Mouse (Mus musculus): ENCODE measurements at regions not wholly inside any gene's neighbourhood (a gene's known extent, or its start where the extent isn't known, plus 50 kb on each side); places are given as distances from the start of the nearest gene placed in this dataset.
"Not testable (repeated sequence)": the region's sequence is repeated elsewhere in the genome, so short reads cannot be mapped to it uniquely, and the experiment has no call there.

DNA sequence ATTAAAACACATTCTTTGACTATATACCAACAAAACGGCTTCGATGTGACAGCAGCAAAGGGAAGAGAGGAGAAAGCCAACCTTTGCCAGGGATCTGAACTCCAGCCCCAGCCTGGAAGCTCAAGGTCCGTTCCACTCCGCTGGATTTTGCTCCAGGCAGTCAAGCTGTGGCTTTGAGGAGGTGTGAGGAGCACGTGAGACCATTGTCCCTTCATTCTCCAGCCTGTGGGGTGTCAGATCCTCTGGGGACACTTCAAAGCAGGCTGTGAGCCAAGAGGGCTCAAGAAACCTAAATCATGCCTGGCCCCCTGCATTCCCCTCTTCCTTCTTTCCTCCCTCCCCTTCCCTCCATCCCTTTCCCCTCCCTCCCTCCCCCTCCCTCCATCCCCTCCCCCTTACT lies 154.9 kb upstream of the Rpl38 start:
- no peak overlapping the region for H3K9ac ChIP-seq
- no peak overlapping the region for H3K27ac ChIP-seq
- no peak overlapping the region for H3K4me2 ChIP-seq
- H3K4me1 ChIP-seq (replicated peaks): peaks cover 27% of the 10 kb centered on the region
- no peaks in the 10 kb centered on the region for H3K36me3 ChIP-seq
- no peak overlapping the region for H3K4me3 ChIP-seq
- WGBS: 25% methylated on average over 5 of the region's 5 CpGs
- ATAC-seq (ENCODE audit: low FRiP score): no peak
- peaks cover 6% of the 10 kb centered on the region; the same call in 1 of the 2 replicates for H3K27me3 ChIP-seq
- H3K9me3 ChIP-seq: no peaks in the 10 kb centered on the region

GRCm38 (mm10) chr11:114511994-114512393 lies 156.3 kb upstream of the Rpl38 start:
- Histone ChIP-seq H3K27me3 (peaks cover 6% of the 10 kb centered on the region; the same call in 1 of the 2 replicates), H3K36me3 (no peaks in the 10 kb centered on the region), H3K9ac (no peak overlapping the region), H3K27ac (no peak overlapping the region), H3K9me3 (no peaks in the 10 kb centered on the region), H3K4me3 (no peak overlapping the region), H3K4me2 (no peak overlapping the region), H3K4me1 (replicated peaks) (peaks cover 27% of the 10 kb centered on the region)
- ATAC-seq (ENCODE audit: low FRiP score): no peak
- WGBS: 33% methylated on average over 5 of the region's 5 CpGs

DNA sequence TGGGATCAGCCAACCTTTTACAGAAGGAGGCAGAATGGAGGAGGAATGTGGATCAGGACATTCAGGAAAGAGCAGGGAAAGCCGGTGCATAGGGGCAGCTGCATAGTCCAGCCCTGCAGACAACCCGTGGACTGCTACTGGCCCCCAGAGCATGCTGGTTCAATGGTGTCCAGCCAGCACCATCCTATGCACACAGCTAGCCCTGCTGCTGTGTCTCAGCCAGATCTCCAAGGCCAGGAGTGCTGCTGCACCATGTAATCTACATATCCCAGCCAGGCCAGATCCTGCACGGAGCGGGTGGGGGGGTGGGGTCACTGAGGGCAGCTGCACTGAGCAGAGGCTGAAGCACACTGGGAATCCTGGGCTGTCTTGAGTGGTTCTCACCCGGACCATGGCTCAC lies 165.8 kb upstream of the Rpl38 start:
- peaks cover 19% of the 10 kb centered on the region for H3K4me1 ChIP-seq (replicated peaks)
- H3K4me2 ChIP-seq: no peak overlapping the region
- 0 out of 2 replicates have a peak, but pooled peaks cover 2% of the 10 kb centered on the region for H3K27me3 ChIP-seq
- H3K36me3 ChIP-seq: no peaks in the 10 kb centered on the region
- H3K27ac ChIP-seq: no peak overlapping the region
- ATAC-seq (ENCODE audit: low FRiP score): 0 out of 2 replicates have a peak, but pooled peaks have one; percentile 39
- 16% methylated on average over 5 of the region's 5 CpGs for WGBS
- H3K9ac ChIP-seq: no peak overlapping the region
- H3K9me3 ChIP-seq: no peaks in the 10 kb centered on the region
- no peak overlapping the region for H3K4me3 ChIP-seq

DNA sequence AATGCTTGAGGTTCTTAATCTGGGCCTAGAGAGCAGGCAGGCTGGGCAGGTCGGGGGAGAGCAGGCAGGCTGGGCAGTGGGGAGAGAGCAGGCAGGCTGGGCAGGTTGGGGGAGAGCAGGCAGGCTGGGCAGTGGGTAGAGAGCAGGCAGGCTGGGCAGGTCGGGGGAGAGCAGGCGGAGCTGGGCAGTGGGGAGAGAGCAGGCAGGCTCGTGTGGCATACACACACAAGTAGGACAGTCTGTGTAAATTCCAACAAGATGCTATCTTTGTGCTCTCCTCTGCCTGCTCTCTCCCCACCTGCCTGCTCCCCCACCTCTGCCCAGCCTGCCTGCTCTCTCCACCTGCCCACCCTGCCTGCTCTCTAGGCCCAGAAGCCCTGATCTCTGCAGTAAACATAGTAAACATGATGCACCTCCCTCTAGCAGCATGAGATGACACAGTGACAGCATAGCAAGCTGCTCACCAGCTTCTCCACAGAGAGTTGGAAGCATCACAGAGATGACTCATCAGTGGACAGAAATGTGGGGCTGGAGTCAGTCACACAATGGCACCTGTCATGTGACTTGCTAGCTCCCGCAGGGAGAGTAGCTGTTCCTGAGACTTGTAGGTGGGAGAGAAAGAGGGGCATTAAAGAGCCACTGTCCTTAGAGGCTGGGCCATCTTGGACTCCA lies 166.3 kb upstream of the Rpl38 start:
- 45% methylated on average over 5 of the region's 5 CpGs for WGBS
- Histone ChIP-seq H3K36me3 (no peaks in the 10 kb centered on the region), H3K4me1 (replicated peaks) (peaks cover 19% of the 10 kb centered on the region), H3K27ac (no peak overlapping the region), H3K9me3 (no peaks in the 10 kb centered on the region), H3K4me2 (no peak overlapping the region), H3K4me3 (no peak overlapping the region), H3K27me3 (0 out of 2 replicates have a peak, but pooled peaks cover 2% of the 10 kb centered on the region), H3K9ac (no peak overlapping the region)
- no peak for ATAC-seq (ENCODE audit: low FRiP score)

DNA sequence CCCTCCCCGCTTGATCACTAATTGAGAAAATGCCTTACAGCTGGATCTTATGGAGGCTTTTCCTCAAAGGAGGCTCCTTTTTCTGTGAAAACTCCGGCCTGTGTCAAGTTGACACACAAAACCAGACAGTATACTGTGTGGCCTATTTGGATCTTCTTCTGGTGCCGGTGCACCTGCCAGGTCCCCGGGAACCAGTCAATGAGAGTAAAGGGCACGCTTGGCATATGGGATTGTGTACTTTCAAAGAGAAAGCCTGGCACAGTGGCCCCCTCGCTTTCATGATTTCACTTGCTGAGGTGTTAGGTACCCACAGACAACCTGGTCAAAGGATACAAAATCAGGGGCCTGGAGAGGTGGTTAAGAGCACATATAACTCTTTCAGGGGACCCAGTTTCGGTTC lies 167.9 kb upstream of the Rpl38 start:
- Histone ChIP-seq H3K9ac (no peak overlapping the region), H3K9me3 (no peaks in the 10 kb centered on the region), H3K27me3 (0 out of 2 replicates have a peak, but pooled peaks cover 2% of the 10 kb centered on the region), H3K36me3 (no peaks in the 10 kb centered on the region), H3K4me2 (no peak overlapping the region), H3K27ac (no peak overlapping the region), H3K4me3 (no peak overlapping the region), H3K4me1 (replicated peaks) (peaks cover 27% of the 10 kb centered on the region)
- ATAC-seq (ENCODE audit: low FRiP score): no peak
- WGBS: 94% methylated on average over 7 of the region's 7 CpGs

- H3K27me3 ChIP-seq: 0 out of 2 replicates have a peak, but pooled peaks cover 2% of the 10 kb centered on the region
- H3K4me3 ChIP-seq: no peak overlapping the region
- ATAC-seq (ENCODE audit: low FRiP score): no peak
- no peak overlapping the region for H3K9ac ChIP-seq
- 72% methylated on average over 12 of the region's 12 CpGs for WGBS
- peaks cover 34% of the 10 kb centered on the region for H3K4me1 ChIP-seq (replicated peaks)
- no peaks in the 10 kb centered on the region for H3K36me3 ChIP-seq
- H3K4me2 ChIP-seq: no peak overlapping the region
- H3K27ac ChIP-seq: peak overlapping the region; percentile 61; the same call in 1 of the 2 replicates
- H3K9me3 ChIP-seq: no peaks in the 10 kb centered on the region
These were observed 168.7 kb upstream of the Rpl38 start for GRCm38 (mm10) chr11:114499665-114500064.

GRCm38 (mm10) chr11:114495520-114495921 lies 172.8 kb upstream of the Rpl38 start:
- H3K9me3 ChIP-seq: no peaks in the 10 kb centered on the region
- H3K27me3 ChIP-seq: peaks cover 21% of the 10 kb centered on the region
- H3K36me3 ChIP-seq: no peaks in the 10 kb centered on the region
- peak; percentile 66 for ATAC-seq (ENCODE audit: low FRiP score)
- H3K4me3 ChIP-seq: no peak overlapping the region
- H3K4me2 ChIP-seq: no peak overlapping the region
- H3K27ac ChIP-seq: peak overlapping the region; percentile 15
- no peak overlapping the region for H3K9ac ChIP-seq
- H3K4me1 ChIP-seq (replicated peaks): peaks cover 24% of the 10 kb centered on the region
- WGBS: 39% methylated on average over 5 of the region's 5 CpGs

DNA sequence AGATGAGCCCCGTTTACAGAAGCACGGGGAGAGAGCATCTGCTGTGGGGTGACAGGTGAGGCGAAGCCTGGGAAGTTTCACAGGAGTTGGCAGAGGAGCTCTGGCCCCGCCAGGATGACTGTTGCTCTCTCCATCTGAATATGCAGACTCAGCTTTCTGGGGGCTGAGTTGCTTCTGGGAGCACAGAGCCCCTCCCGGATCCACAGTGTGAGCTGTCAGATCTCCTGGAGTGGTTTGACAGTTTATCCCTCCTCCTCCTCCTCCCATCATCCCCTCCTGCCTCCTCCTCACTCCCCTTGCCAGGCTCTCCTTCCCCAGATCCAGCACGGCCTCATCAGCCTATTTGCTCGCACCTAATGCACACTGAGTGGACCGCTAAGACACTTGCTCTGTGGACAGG lies 181.9 kb upstream of the Rpl38 start:
- no peak overlapping the region for H3K4me2 ChIP-seq
- no peak overlapping the region for H3K4me3 ChIP-seq
- no peaks in the 10 kb centered on the region for H3K36me3 ChIP-seq
- no peaks in the 10 kb centered on the region for H3K9me3 ChIP-seq
- H3K9ac ChIP-seq: 0 out of 2 replicates have a peak overlapping the region, but pooled peaks have one; percentile 10
- peaks cover 44% of the 10 kb centered on the region for H3K4me1 ChIP-seq (replicated peaks)
- ATAC-seq (ENCODE audit: low FRiP score): no peak
- 31% methylated on average over 8 of the region's 8 CpGs for WGBS
- no peak overlapping the region; the same call in 1 of the 2 replicates for H3K27ac ChIP-seq
- H3K27me3 ChIP-seq: peaks cover 24% of the 10 kb centered on the region

GRCm38 (mm10) chr11:114485429-114485828 lies 182.9 kb upstream of the Rpl38 start:
- H3K27ac ChIP-seq: no peak overlapping the region
- no peak overlapping the region for H3K4me2 ChIP-seq
- peaks cover 44% of the 10 kb centered on the region for H3K4me1 ChIP-seq (replicated peaks)
- no peaks in the 10 kb centered on the region for H3K9me3 ChIP-seq
- no peaks in the 10 kb centered on the region for H3K36me3 ChIP-seq
- no peak for ATAC-seq (ENCODE audit: low FRiP score)
- no peak overlapping the region for H3K9ac ChIP-seq
- H3K27me3 ChIP-seq: peaks cover 23% of the 10 kb centered on the region
- 70% methylated on average over 15 of the region's 15 CpGs for WGBS
- H3K4me3 ChIP-seq: no peak overlapping the region

- H3K27me3 ChIP-seq: peaks cover 14% of the 10 kb centered on the region; the same call in 1 of the 2 replicates
- H3K27ac ChIP-seq: no peak overlapping the region
- H3K9ac ChIP-seq: no peak overlapping the region
- H3K4me1 ChIP-seq (replicated peaks): peaks cover 40% of the 10 kb centered on the region
- no peak overlapping the region for H3K4me3 ChIP-seq
- H3K9me3 ChIP-seq: no peaks in the 10 kb centered on the region
- no peaks in the 10 kb centered on the region for H3K36me3 ChIP-seq
- WGBS: 56% methylated on average over 4 of the region's 4 CpGs
- H3K4me2 ChIP-seq: no peak overlapping the region
- ATAC-seq (ENCODE audit: low FRiP score): no peak
These were observed 183.7 kb upstream of the Rpl38 start for GRCm38 (mm10) chr11:114484668-114484953.

DNA sequence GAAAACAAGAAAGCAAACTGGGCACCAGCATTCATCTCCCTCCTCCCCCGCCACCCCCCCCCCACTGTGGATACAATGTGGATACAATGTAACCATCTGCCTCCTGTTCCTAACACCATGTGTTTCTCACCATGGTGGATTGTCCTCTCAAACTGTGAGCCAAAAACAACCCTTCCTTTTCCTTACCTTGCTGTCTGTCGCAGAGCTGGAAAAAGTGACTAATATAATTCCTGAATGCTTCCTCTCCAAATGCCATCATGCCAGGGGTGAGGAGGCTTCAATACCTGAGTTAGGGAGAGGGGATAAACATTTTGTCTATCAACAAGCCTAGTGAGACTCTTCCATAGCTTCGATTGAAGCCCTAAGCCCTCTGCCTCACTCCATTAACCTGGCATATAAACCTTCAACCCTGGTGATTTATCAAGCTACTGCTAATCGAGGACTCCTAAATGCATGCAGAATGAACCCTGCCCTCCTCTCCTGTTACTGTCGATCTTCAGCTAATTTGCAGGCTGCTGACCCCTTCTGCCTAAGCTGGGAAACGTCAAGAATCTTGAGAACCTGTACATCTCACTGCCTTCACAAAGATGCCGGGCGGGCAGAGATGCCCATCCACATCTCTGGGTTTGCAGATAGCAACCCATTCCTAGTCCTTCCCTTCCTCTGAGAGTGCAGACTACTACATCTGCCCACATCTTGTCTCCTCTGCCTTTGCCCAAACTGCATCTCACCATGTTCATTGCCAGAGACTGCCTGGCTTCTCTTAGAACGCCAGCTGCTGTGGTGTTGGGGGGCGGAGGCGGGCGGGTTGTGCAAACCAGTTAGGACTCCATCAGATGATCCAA lies 184.3 kb upstream of the Rpl38 start:
- H3K9ac ChIP-seq: no peak overlapping the region
- peaks cover 13% of the 10 kb centered on the region; the same call in 1 of the 2 replicates for H3K27me3 ChIP-seq
- H3K4me3 ChIP-seq: no peak overlapping the region
- H3K4me1 ChIP-seq (replicated peaks): peaks cover 40% of the 10 kb centered on the region
- H3K4me2 ChIP-seq: no peak overlapping the region
- no peaks in the 10 kb centered on the region for H3K36me3 ChIP-seq
- 58% methylated on average over 12 of the region's 12 CpGs for WGBS
- no peak for ATAC-seq (ENCODE audit: low FRiP score)
- H3K9me3 ChIP-seq: no peaks in the 10 kb centered on the region
- H3K27ac ChIP-seq: no peak overlapping the region

GRCm38 (mm10) chr11:114483350-114483749 lies 185.0 kb upstream of the Rpl38 start:
- not testable (repeated sequence) for H3K36me3 ChIP-seq

More at GRCm38 (mm10) chr11:114483350-114483749, 185.0 kb upstream of the Rpl38 start:
- not testable (repeated sequence) for H3K4me3 ChIP-seq; H3K9me3 ChIP-seq; ATAC-seq (ENCODE audit: low FRiP score); H3K9ac ChIP-seq; H3K4me2 ChIP-seq; H3K27ac ChIP-seq
- Histone ChIP-seq H3K4me1 (replicated peaks) (peaks cover 38% of the 10 kb centered on the region), H3K27me3 (peaks cover 13% of the 10 kb centered on the region; the same call in 1 of the 2 replicates)
- WGBS: 90% methylated on average over 7 of the region's 7 CpGs
